Mouse (Mus musculus) MEL (cell line): ENCODE measurements around the gene Birc5. TPM values are rescaled to one million over a fixed set of nuclear protein-coding genes. Genes with fewer than 3 reads are reported as not detected.
A peak's percentile ranks its signal among the peaks of the same experiment; 100 is the strongest.

ENCODE experiments used
- DNase-seq: peaks from one replicate; pipeline ENCODE4 v3.0.0; 2011; ENCODE audit warnings: low read depth, low spot score
- H3K27ac ChIP-seq: 2 replicates; pipeline ENCODE4 v1.5.1; 2012; ENCODE audit warnings: low read depth, mild to moderate bottlenecking, control low read depth, low read length, moderate library complexity; ENCODE audit not compliant: control insufficient read depth
- H3K27me3 ChIP-seq, 2 experiments: fragments of 150-350 bp in 1 of 2; sonication (generic) in 1 of 2; 2 replicates each; pipeline ENCODE4 v1.6.1; 2012; ENCODE audit warnings: low read length in 2 of 2, mild to moderate bottlenecking in 2 of 2, improper control_type of control experiment in 1 of 2, moderate library complexity in 1 of 2; ENCODE audit not compliant: insufficient read depth in 2 of 2, control insufficient read depth in 1 of 2
- H3K36me3 ChIP-seq, 2 experiments: 2 replicates each; pipeline ENCODE4 v1.6.1; 2012 to 2014; ENCODE audit warnings: low read length in 2 of 2, improper control_type of control experiment in 1 of 2, inconsistent platforms in 1 of 2, mild to moderate bottlenecking in 1 of 2; ENCODE audit not compliant: insufficient read depth in 2 of 2, control insufficient read depth in 1 of 2
- H3K4me1 ChIP-seq, 2 experiments: fragments of 150-350 bp in 1 of 2; sonication (generic) in 1 of 2; 2 replicates each; pipeline ENCODE4 v1.6.1; 2012; ENCODE audit warnings: low read length in 2 of 2, improper control_type of control experiment in 1 of 2, mild to moderate bottlenecking in 1 of 2; ENCODE audit not compliant: insufficient read depth in 2 of 2, control insufficient read depth in 1 of 2
- H3K4me3 ChIP-seq, 2 experiments: fragments of 150-350 bp in 1 of 2; sonication (generic) in 1 of 2; 2 replicates each; pipeline ENCODE4 v1.5.1; 2012; ENCODE audit warnings: low read depth in 2 of 2, low read length in 2 of 2, mild to moderate bottlenecking in 2 of 2, moderate library complexity in 2 of 2, control low read depth in 1 of 2, improper control_type of control experiment in 1 of 2; ENCODE audit not compliant: control insufficient read depth in 1 of 2, insufficient read depth in 1 of 2
- H3K79me2 ChIP-seq: 2 replicates; pipeline ENCODE4 v1.6.1; 2012; ENCODE audit warnings: mild to moderate bottlenecking, low read length, moderate library complexity; ENCODE audit not compliant: control insufficient read depth, poor library complexity, insufficient read depth
- H3K9ac ChIP-seq: 2 replicates; pipeline ENCODE4 v1.6.1; 2012; ENCODE audit warnings: low read depth, mild to moderate bottlenecking, control low read depth, low read length, moderate library complexity; ENCODE audit not compliant: control insufficient read depth, poor library complexity, severe bottlenecking
- H3K9me3 ChIP-seq: fragments of 150-350 bp; sonication (generic); replicated peaks from 2 replicates; pipeline ENCODE4 v1.6.1; 2012; ENCODE audit warnings: mild to moderate bottlenecking, low read length, improper control_type of control experiment, moderate library complexity; ENCODE audit not compliant: insufficient read depth
- BHLHE40 ChIP-seq: IDR thresholded peaks from 2 replicates; pipeline ENCODE4 v1.6.1; 2012; ENCODE audit warnings: low read depth, mild to moderate bottlenecking, inconsistent platforms, low read length, improper control_type of control experiment, borderline replicate concordance
- CHD1 ChIP-seq: IDR thresholded peaks from 2 replicates; pipeline ENCODE4 v1.6.1; 2012; ENCODE audit warnings: low read depth, mild to moderate bottlenecking, inconsistent platforms, low read length, improper control_type of control experiment
- CHD2 ChIP-seq: IDR thresholded peaks from 2 replicates; pipeline ENCODE4 v1.6.1; 2011; ENCODE audit warnings: low read length, improper control_type of control experiment
- CTCF ChIP-seq, 3 experiments: IDR thresholded peaks in 2 of 3; conservative IDR thresholded peaks in 1 of 3; 2 replicates each; pipeline ENCODE4 v1.5.1; 2011 to 2012; ENCODE audit warnings: low read length in 3 of 3, low read depth in 2 of 3, mild to moderate bottlenecking in 2 of 3, improper control_type of control experiment in 1 of 3, inconsistent platforms in 1 of 3, mixed read lengths in 1 of 3, moderate library complexity in 1 of 3; ENCODE audit not compliant: control insufficient read depth in 1 of 3, insufficient read depth in 1 of 3, poor library complexity in 1 of 3, severe bottlenecking in 1 of 3
- E2F4 ChIP-seq: IDR thresholded peaks from 2 replicates; pipeline ENCODE4 v1.6.1; 2011; ENCODE audit warnings: low read depth, low read length, improper control_type of control experiment, borderline replicate concordance
- ELF1 ChIP-seq: IDR thresholded peaks from 2 replicates; pipeline ENCODE4 v1.6.1; 2014; ENCODE audit warnings: low read depth, mild to moderate bottlenecking, inconsistent platforms, low read length, improper control_type of control experiment, moderate library complexity
- EP300 ChIP-seq, 2 experiments: IDR thresholded peaks; 2 replicates each; pipeline ENCODE4 v1.6.1; 2011; ENCODE audit warnings: improper control_type of control experiment in 2 of 2, low read length in 2 of 2, low read depth in 1 of 2, mild to moderate bottlenecking in 1 of 2
- ETS1 ChIP-seq: IDR thresholded peaks from 2 replicates; pipeline ENCODE4 v1.6.1; 2012; ENCODE audit warnings: low read depth, mild to moderate bottlenecking, inconsistent platforms, low read length, improper control_type of control experiment, moderate library complexity
- GABPA ChIP-seq: IDR thresholded peaks from 2 replicates; pipeline ENCODE4 v1.6.1; 2012; ENCODE audit warnings: low read depth, mild to moderate bottlenecking, inconsistent platforms, low read length, improper control_type of control experiment, moderate library complexity
- GATA1 ChIP-seq: IDR thresholded peaks from 2 replicates; pipeline ENCODE4 v1.6.1; 2011; ENCODE audit warnings: low read depth, low read length, improper control_type of control experiment
- HCFC1 ChIP-seq: IDR thresholded peaks from 2 replicates; pipeline ENCODE4 v1.6.1; 2012; ENCODE audit warnings: low read depth, mild to moderate bottlenecking, inconsistent platforms, low read length, improper control_type of control experiment, moderate library complexity
- JUND ChIP-seq: IDR thresholded peaks from 2 replicates; pipeline ENCODE4 v1.6.1; 2011; ENCODE audit warnings: low read depth, mild to moderate bottlenecking, improper control_type of control experiment, low read length
- KAT2A ChIP-seq: conservative IDR thresholded peaks from 2 replicates; pipeline ENCODE4 v1.6.1; 2012; ENCODE audit warnings: low read depth, low read length, improper control_type of control experiment, inconsistent platforms
- MAFK ChIP-seq: IDR thresholded peaks from 2 replicates; pipeline ENCODE4 v1.6.1; 2011; ENCODE audit warnings: low read depth, mild to moderate bottlenecking, low read length, improper control_type of control experiment, borderline replicate concordance
- MEF2A ChIP-seq: IDR thresholded peaks from 2 replicates; pipeline ENCODE4 v1.6.1; 2014; ENCODE audit warnings: low read depth, mild to moderate bottlenecking, inconsistent platforms, low read length, improper control_type of control experiment; ENCODE audit not compliant: poor library complexity, insufficient replicate concordance, severe bottlenecking; ENCODE audit errors: extremely low read depth
- MXI1 ChIP-seq: IDR thresholded peaks from 2 replicates; pipeline ENCODE4 v1.6.1; 2011; ENCODE audit warnings: mild to moderate bottlenecking, low read depth, low read length, improper control_type of control experiment
- MYB ChIP-seq: IDR thresholded peaks from 2 replicates; pipeline ENCODE4 v1.6.1; 2011; ENCODE audit warnings: mild to moderate bottlenecking, low read depth, low read length, improper control_type of control experiment
- MYC ChIP-seq: IDR thresholded peaks from 2 replicates; pipeline ENCODE4 v1.6.1; 2011; ENCODE audit warnings: low read depth, mild to moderate bottlenecking, low read length, improper control_type of control experiment, moderate library complexity
- NELFE ChIP-seq: IDR thresholded peaks from 2 replicates; pipeline ENCODE4 v1.6.1; 2011; ENCODE audit warnings: low read depth, low read length, improper control_type of control experiment
- NRF1 ChIP-seq: IDR thresholded peaks from 2 replicates; pipeline ENCODE4 v1.6.1; 2014; ENCODE audit warnings: low read depth, mild to moderate bottlenecking, inconsistent platforms, low read length, improper control_type of control experiment, moderate library complexity; ENCODE audit not compliant: poor library complexity, insufficient read depth, severe bottlenecking
- POLR2A ChIP-seq, 2 experiments: IDR thresholded peaks; 2 replicates each; pipeline ENCODE4 v1.6.1; 2011 to 2012; ENCODE audit warnings: low read length in 2 of 2, mild to moderate bottlenecking in 2 of 2, control low read depth in 1 of 2, improper control_type of control experiment in 1 of 2, low read depth in 1 of 2, moderate library complexity in 1 of 2; ENCODE audit not compliant: control insufficient read depth in 1 of 2, insufficient read depth in 1 of 2, poor library complexity in 1 of 2
- POLR2AphosphoS2 ChIP-seq: IDR thresholded peaks from 2 replicates; pipeline ENCODE4 v1.6.1; 2011; ENCODE audit warnings: low read length, improper control_type of control experiment
- RAD21 ChIP-seq: IDR thresholded peaks from 2 replicates; pipeline ENCODE4 v1.6.1; 2011; ENCODE audit warnings: mild to moderate bottlenecking, low read depth, low read length, improper control_type of control experiment
- RCOR1 ChIP-seq: IDR thresholded peaks from 2 replicates; pipeline ENCODE4 v1.6.1; 2012; ENCODE audit warnings: low read depth, mild to moderate bottlenecking, inconsistent platforms, low read length, improper control_type of control experiment
- SIN3A ChIP-seq: IDR thresholded peaks from 2 replicates; pipeline ENCODE4 v1.6.1; 2012; ENCODE audit warnings: low read length, improper control_type of control experiment, inconsistent platforms
- SMC3 ChIP-seq: IDR thresholded peaks from 2 replicates; pipeline ENCODE4 v1.6.1; 2011; ENCODE audit warnings: low read depth, low read length, improper control_type of control experiment
- TAL1 ChIP-seq: IDR thresholded peaks from 2 replicates; pipeline ENCODE4 v1.6.1; 2012; ENCODE audit warnings: mild to moderate bottlenecking, inconsistent platforms, low read length, moderate library complexity, mixed read lengths
- TBP ChIP-seq: IDR thresholded peaks from 2 replicates; pipeline ENCODE4 v1.8.0; 2011; ENCODE audit warnings: low read depth, low read length, improper control_type of control experiment
- TCF12 ChIP-seq: IDR thresholded peaks from 2 replicates; pipeline ENCODE4 v1.6.1; 2014; ENCODE audit warnings: low read depth, mild to moderate bottlenecking, inconsistent platforms, low read length, improper control_type of control experiment, moderate library complexity
- UBTF ChIP-seq: IDR thresholded peaks from 2 replicates; pipeline ENCODE4 v1.6.1; 2012; ENCODE audit warnings: low read depth, mild to moderate bottlenecking, inconsistent platforms, low read length, improper control_type of control experiment, moderate library complexity, borderline replicate concordance; ENCODE audit not compliant: insufficient read depth
- USF2 ChIP-seq, 2 experiments: IDR thresholded peaks; 2 replicates each; pipeline ENCODE4 v1.6.1; 2011 to 2012; ENCODE audit warnings: improper control_type of control experiment in 2 of 2, low read length in 2 of 2, borderline replicate concordance in 1 of 2, inconsistent platforms in 1 of 2, low read depth in 1 of 2, mild to moderate bottlenecking in 1 of 2; ENCODE audit not compliant: insufficient read depth in 1 of 2
- ZC3H11A ChIP-seq: IDR thresholded peaks from 2 replicates; pipeline ENCODE4 v1.6.1; 2012; ENCODE audit warnings: low read depth, mild to moderate bottlenecking, inconsistent platforms, low read length, improper control_type of control experiment
- ZKSCAN1 ChIP-seq: IDR thresholded peaks from 2 replicates; pipeline ENCODE4 v1.6.1; 2012; ENCODE audit warnings: low read depth, mild to moderate bottlenecking, inconsistent platforms, low read length, improper control_type of control experiment, moderate library complexity
- ZMIZ1 ChIP-seq: IDR thresholded peaks from 2 replicates; pipeline ENCODE4 v1.6.1; 2012; ENCODE audit warnings: low read depth, mild to moderate bottlenecking, inconsistent platforms, low read length, improper control_type of control experiment, moderate library complexity
- ZNF384 ChIP-seq: IDR thresholded peaks from 2 replicates; pipeline ENCODE4 v1.6.1; 2012; ENCODE audit warnings: low read depth, mild to moderate bottlenecking, inconsistent platforms, low read length, improper control_type of control experiment
- polyA plus RNA-seq, 2 experiments: library from polyadenylated mRNA; stranded (reverse) in 1 of 2; unstranded in 1 of 2; fragments of >175 nt in 1 of 2; fragments of >200 nt in 1 of 2; gene quantifications; 2 replicates each; pipeline versions ENCODE4 v1.2.1 to v1.2.4; 2012; ENCODE audit warnings: low replicate concordance in 2 of 2, low read depth in 1 of 2; ENCODE audit not compliant: insufficient read length in 2 of 2, insufficient read depth in 1 of 2, missing spikeins in 1 of 2
- total RNA-seq: library from RNA; depleted of rRNA; stranded (reverse); fragments of 300-350 nt; gene quantifications from 2 replicates; pipeline ENCODE4 v1.2.3, GENCODE M21; 2012; rRNA removed

Birc5 gene
- total RNA-seq: 242 and 244 TPM in 2 replicates
- 100 to 1,000 TPM in 1 of 2 experiments, not detected in 1; 214 TPM for polyA plus RNA-seq

DNA sequence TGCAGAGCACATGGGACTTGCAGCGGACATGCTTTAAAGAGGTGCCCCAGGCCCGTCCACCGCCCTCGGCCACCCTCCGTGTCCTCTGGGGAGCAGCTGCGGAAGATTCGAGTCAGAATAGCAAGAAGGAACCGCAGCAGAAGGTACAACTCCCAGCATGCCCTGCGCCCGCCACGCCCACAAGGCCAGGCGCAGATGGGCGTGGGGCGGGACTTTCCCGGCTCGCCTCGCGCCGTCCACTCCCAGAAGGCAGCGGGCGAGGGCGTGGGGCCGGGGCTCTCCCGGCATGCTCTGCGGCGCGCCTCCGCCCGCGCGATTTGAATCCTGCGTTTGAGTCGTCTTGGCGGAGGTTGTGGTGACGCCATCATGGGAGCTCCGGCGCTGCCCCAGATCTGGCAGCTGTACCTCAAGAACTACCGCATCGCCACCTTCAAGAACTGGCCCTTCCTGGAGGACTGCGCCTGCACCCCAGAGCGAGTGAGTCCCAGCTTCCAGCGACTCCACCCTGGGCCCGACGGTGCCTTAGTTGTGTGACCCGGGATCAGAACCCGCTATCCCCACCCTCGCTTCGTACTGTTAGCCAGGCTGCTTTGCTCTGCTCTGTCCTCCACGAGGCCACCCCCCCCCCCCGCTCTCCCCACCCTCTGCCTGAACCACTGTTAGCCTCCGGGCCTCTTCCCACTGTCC lies at the start of gene Birc5:
Gene Birc5, plus strand, starts transcription at position 267 of the 687 bp plus-strand sequence.
- Histone ChIP-seq H3K9ac (peak within 1 kb of the TSS; percentile 80), H3K36me3 (peaks cover 25 to 26% of the 10 kb centered on the region in 2 experiments), H3K27ac (peak within 1 kb of the TSS; percentile 66), H3K9me3 (no peaks in the 10 kb centered on the region), H3K4me3 (peak within 1 kb of the TSS; percentile 68 to 82), H3K79me2 (peaks cover 28% of the 10 kb centered on the region), H3K4me1 (peaks cover 19 to 21% of the 10 kb centered on the region in 2 experiments), H3K27me3 (no peaks in the 10 kb centered on the region)
- peak; percentile 99 for DNase-seq
- TF ChIP-seq EP300 (IDR thresholded peaks at IDR 0.05; ENCODE audit: low read depth in 1 of 2, low read length in 2 of 2): no peak; a peak in 1 of 4 replicates
- TF ChIP-seq POLR2AphosphoS2: peak; percentile 96
- no peak for TF ChIP-seq ZKSCAN1
- TF ChIP-seq MAFK: no peak
- peak; percentile 93; the same call in 1 of the 2 replicates for TF ChIP-seq E2F4
- no peak for TF ChIP-seq ZC3H11A
- TF ChIP-seq ETS1: peak; percentile 27; the same call in 1 of the 2 replicates
- TF ChIP-seq NRF1: peak; percentile 68
- no peak for TF ChIP-seq ZNF384
- TF ChIP-seq MEF2A: 0 out of 2 replicates have a peak, but pooled peaks have one; percentile 38
- no peak; the same call in 1 of the 2 replicates for TF ChIP-seq KAT2A
- no peak for TF ChIP-seq USF2 (IDR thresholded peaks at IDR 0.05; ENCODE audit: borderline replicate concordance in 1 of 2, insufficient read depth in 1 of 2, low read depth in 1 of 2, low read length in 2 of 2)
- peak; percentile 62 for TF ChIP-seq TCF12
- peak; percentile 90; the same call in 1 of the 2 replicates for TF ChIP-seq UBTF
- peak; percentile 82 for TF ChIP-seq MYC
- TF ChIP-seq ZMIZ1: peak; percentile 97
- peak; percentile 93 for TF ChIP-seq HCFC1
- no peak for TF ChIP-seq SMC3
- no peak for TF ChIP-seq RAD21
- no peak for TF ChIP-seq GATA1
- no peak for TF ChIP-seq CHD1
- no peak for TF ChIP-seq CTCF (IDR thresholded peaks at IDR 0.05 in 2 of 3, conservative IDR thresholded peaks at IDR 0.05 in 1 of 3; ENCODE audit: control insufficient read depth in 1 of 3, insufficient read depth in 1 of 3, low read depth in 2 of 3, low read length in 3 of 3, poor library complexity in 1 of 3, severe bottlenecking in 1 of 3)
- TF ChIP-seq NELFE: peak; percentile 99
- TF ChIP-seq MYB: no peak
- TF ChIP-seq GABPA: no peak
- no peak for TF ChIP-seq JUND
- no peak for TF ChIP-seq CHD2
- TF ChIP-seq TBP: peak; percentile 83
- TF ChIP-seq MXI1: no peak; the same call in none of the 2 replicates
- no peak for TF ChIP-seq TAL1
- TF ChIP-seq SIN3A: peak; percentile 84; the same call in 1 of the 2 replicates
- peak; percentile 87 to 99 for TF ChIP-seq POLR2A (IDR thresholded peaks at IDR 0.05; ENCODE audit: control insufficient read depth in 1 of 2, insufficient read depth in 1 of 2, low read depth in 1 of 2, low read length in 2 of 2, poor library complexity in 1 of 2)
- TF ChIP-seq BHLHE40: no peak
- TF ChIP-seq RCOR1: no peak
- peak; percentile 68 for TF ChIP-seq ELF1
